Mouse (Mus musculus) thymus, postnatal 0 days (tissue): ENCODE results near the gene Kif21b. TPM values are rescaled to one million over a fixed set of nuclear protein-coding genes. Genes with fewer than 3 reads are reported as not detected.

Experiments
- DNase-seq: peaks from one replicate; pipeline ENCODE4 v3.0.0-alpha.2; 2015; ENCODE audit warnings: low spot score
- polyA plus RNA-seq: library from polyadenylated mRNA; unstranded; fragments of >200 nt; fragmentation: Nextera tagmentation; extraction: Ambion mirVana; gene quantifications from 2 replicates; pipeline ENCODE4 v1.2.1, GENCODE M21; 2015

Gene Kif21b
- polyA plus RNA-seq, 1 experiment from 2014 or later, result 20.3 TPM

DNA sequence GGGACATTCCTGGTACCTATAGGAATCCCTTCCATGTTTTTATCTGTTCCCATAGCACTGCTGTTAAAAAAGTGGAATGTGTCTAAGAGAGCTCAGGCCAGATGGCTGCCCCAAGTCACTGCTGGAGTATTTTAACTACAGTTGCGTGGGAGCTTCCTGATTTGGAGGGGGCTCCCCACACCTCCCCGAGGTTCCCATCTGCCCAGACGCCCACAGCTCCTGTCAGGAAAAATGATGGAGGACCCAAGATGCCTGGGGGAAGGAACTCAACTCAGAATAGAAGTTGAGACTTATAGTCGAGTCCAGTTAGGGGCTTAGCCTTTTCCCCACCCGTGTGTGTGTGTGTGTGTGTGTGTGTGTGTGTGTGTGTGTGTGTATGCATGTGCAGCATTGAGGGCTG lies 2.8 kb upstream of the Kif21b start:
- no peak for DNase-seq

DNA sequence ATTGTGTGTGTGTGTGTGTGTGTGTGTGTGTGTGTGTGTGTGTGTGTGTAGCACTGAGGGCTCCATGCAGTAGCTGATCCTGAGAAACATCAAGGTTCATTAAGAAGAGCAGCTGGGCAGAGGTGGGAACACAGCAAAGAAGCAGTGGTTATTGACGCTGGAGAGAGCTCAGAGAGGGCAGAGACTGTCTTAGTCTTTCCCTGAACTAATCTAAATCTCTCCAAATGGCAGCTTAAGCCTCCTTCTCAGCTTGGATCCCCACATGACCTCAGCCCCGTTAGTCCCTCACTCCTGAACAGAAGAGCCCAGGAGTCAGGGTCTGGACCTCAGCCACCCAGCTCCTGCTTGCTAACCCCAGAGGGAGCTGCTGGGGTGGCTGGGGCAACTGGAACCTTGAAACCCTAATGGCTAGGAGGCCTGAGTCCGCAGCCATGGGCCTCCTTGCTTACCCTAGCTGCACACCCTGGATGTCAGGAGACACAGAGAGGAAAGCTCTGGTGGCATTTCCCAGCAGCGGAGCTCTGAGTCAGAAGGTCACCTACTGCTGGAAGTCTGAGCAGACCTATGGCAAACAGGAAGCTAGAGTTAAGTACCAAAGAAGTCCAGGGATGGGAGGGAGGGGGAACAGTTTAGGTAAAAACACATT lies 2.1 kb upstream of the Kif21b start:
- no peak for DNase-seq

DNA sequence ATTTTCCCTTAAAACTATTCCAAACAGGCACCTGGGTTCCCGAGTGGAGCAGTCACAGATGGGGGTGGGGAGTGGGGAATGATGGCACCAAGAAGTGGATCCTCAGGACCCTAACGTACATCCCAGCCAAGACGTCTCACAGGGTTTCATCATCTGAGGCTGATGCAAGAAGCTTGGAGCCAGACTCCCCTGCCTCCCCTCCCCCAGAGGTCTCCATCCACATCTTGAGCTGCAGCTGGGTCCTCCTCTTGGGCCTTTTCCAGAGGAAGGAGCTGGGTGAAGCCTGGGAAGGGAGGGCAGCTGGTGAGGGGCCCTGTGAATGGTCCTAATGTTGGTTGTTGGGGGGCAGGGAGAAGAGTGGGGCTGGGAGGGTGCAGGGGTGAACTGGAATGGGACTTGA lies 1.1 kb upstream of the Kif21b start:
- no peak for DNase-seq

DNA sequence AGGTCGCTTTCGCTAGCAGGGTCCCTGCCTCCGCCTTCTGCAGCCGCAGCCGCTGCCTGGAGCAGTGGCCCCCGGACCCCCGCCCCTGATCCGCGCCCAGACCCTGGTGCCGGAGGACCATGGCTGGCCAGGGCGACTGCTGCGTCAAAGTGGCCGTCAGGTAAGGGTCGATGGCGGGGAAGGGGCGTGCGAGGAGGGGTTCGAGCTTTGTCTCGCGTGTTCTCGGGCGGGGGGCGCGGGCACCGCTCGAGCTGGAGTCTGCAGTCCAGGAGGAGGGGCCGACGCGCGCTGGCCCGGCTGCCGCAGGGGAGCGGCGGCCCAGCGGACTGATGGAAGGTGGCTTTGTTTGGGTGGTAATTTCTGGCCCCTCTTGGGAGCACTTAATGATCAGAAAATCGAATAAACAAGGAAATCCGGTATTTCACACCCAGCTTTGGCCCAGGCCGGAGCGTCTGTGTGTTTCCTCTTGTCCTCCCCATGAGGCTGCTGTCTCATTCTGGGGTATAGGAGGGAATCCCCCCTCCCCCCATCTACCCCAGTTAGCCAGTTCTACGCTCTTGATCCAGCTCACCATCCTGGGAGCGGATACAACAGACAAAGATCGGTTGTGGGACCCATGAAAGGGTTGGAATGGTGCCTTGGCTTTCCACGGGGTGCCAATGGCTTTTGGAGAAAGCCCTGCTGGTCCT lies 558 bp downstream of the Kif21b start:
- DNase-seq, result peak; percentile 38

DNA sequence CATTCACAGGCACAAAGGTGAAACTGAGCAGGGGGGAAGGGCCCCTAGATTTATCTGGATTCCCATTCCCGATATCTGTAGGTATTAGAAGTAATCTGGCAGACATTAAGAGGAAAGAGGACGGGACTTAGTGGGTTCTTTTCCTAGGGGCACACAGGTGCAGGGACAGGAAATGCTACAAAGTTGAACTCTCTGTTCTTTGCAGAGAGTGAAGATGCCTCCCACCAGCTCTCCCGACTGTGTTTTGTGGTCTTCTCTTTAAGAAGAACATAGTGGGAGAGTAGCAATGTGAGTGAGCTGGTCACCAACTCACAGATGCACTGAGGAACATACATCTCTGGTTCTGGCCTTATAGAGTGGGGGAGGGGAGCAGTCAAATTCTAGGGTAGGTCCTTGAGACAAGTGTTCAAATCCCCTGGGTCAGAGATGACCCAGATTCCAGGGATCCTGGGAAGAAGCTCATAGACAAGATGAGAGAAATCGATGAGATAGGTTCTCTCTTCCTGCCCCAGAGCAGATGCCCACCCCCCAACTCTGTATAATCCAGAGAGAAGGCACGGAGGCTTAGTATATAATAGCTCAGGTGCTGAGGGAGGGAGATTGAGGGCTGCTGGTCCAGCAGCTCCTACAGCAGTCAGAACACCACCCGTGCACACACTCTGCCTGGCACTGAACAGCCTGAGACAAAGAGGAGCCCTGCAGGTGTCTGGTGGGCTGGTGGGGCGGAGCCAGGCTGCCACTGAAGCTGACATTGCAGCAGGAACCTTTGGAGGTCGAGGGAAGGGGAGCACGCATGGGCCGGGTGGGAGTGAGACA lies 1.4 kb downstream of the Kif21b start:
- peak; percentile 86 for DNase-seq

DNA sequence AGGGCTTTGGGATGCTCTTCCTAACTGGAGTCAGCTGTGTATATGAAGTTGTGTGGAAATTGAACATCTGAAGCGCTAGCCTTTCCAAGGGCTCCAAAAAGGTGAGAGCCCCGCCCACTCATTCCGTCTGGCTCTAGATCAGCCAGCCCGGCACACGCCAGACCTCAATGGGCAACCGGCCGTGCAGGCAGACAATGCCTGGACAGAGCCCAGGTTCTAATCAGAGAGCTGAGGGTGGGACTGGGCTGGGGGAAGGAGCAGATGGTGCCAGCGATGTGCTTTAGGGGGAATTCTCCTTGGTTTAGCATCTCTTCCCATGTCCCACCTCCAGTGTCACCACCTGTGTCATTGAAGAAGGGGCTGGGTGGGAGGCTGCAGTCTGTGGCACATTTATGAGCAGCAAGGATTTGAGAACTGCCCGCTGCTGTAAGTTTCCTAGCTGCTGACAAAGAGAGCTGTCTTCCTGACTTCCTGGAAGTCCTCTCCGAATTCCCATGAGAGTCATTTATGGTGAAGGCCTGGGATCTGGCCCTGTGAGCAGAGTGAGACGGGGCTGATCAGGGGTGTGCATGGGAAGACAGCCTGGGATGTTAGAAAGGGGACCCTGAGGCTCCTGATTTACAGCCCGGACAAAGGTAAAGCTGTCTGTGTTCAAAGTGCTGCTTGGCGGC lies 2.5 kb downstream of the Kif21b start:
- no peak for DNase-seq

DNA sequence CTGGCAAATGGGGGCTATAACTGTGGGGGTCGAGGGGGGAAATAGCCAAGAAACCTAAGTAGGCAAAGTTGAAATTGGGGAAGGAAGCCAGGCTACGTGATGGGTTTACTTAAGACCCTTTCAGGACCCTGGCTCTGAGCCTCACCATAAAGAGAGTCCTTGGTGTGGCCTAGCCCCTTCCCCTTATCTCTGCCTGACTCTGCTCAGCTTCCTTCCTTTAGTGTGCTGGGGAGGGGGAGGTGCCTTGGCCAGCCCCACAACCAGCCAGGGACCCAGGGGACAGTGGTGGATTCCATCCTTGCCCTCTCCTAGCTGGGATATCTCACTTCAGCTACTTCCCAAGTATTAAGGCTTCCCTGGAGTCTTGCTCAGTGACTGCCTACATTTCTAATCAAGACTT lies 3.4 kb downstream of the Kif21b start:
- peak; percentile 23 for DNase-seq

DNA sequence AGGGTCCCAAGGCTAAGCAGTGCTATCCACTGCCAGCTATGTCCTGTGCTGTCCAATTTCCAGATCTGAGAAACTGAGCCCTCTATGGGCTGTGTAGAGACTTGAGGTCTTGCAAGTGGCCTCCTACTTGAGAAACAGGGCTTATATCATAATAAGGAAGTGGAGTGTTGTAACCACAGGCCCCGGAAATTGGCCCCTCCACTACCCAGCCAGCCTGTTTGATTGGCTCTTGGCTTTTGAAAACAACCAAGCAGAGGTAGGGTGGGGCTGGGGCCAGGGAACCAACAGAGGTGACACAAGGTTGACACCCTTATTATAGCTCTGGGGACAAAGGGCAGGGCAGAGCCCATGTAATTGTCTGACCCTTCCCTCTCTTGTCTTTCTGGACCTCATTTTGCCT lies 3.9 kb downstream of the Kif21b start:
- DNase-seq, result peak; percentile 91

DNA sequence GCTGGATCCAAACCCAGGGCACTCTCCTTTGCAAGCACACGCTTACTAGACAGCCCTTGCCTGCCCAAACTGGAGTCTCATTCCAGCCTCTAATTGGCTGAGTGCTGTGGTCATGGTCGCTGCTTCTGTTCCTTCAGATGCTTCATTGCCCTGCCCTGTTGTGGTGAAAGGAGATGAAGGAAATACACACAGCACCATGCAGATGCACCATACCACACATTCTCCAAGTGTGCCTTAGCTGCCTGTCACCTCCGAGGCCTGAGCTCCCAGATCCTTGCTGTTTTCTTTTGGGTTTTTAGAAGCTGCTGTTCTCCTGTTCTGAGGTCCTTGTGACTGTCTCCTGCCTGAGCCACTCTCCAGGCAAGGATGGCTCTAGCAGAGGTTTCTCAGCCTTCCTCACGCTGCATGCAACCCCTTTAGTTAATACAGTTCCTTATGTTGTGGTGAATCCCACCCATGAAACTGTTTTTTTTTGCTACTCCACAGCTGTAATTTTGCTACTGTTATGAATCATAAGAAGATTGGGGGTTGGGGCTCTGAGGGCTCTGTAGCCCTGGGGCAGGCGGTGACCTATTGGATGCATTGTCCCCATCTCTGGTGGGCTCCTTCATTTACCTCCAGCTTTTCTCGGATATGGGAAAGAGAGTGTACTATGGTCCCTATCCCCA lies 4.7 kb downstream of the Kif21b start:
- DNase-seq, result peak; percentile 51

DNA sequence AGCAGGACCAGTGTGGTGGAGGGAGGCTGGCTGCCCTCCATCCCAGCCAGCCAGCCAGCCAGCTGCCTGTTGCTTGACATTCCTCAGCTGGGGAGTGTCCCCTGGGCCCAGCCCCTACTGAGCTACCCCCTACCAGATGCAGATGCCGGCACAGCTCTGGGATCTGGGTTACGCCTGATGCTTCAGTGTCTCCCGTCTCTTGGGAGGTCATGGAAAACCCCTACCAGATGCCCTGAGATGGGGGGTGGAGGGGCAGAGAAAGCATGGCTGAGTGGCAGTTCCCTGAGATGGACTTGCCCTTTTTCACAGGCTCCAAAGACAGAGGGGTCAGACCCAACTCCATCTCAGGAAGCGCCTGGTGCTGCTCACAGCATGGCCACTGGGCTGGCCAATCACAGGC lies 5.4 kb downstream of the Kif21b start:
- DNase-seq, result no peak

DNA sequence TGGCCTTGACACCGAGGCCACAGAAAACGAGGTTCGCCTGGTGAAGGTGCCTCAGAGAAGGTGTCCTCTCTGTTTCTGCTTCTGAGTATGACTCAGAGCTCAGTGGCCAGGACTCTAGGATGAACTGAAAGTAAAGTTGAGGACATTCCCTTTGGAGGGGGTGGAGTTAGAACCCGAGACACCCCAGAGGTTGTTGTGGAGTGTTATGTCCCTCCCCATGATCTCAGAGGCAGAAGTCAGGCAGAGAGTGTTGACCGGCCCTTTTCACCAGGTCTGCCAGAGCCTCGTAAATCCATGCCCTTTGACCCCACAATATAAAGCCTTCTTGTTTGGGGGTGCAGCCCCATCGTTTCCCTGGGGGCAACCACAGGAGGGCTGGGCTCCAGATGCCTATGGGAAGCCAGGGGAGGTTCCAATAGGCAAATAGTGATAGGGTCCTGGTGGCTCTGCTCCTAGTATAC lies 5.9 kb downstream of the Kif21b start:
- no peak for DNase-seq

DNA sequence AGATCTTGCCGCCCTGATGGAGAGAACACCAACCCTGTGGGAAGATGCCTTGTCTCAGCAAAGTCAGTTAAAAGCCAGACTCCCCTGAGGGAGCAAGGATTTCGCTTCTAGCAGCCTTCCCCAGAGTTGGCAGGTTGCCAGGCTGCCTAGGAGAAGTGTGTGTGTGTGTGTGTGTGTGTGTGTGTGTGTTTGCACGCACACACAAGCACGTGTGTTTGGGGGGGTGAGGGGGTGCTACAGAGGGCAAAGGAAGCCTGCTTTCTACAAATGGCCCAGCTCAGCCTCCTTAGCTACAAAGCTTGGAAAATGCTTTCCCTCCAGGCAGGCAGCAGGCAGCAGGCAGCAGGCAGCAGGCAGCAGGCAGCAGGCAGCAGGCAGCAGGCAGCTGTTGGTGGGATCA lies 6.4 kb downstream of the Kif21b start:
- peak; percentile 53 for DNase-seq

DNA sequence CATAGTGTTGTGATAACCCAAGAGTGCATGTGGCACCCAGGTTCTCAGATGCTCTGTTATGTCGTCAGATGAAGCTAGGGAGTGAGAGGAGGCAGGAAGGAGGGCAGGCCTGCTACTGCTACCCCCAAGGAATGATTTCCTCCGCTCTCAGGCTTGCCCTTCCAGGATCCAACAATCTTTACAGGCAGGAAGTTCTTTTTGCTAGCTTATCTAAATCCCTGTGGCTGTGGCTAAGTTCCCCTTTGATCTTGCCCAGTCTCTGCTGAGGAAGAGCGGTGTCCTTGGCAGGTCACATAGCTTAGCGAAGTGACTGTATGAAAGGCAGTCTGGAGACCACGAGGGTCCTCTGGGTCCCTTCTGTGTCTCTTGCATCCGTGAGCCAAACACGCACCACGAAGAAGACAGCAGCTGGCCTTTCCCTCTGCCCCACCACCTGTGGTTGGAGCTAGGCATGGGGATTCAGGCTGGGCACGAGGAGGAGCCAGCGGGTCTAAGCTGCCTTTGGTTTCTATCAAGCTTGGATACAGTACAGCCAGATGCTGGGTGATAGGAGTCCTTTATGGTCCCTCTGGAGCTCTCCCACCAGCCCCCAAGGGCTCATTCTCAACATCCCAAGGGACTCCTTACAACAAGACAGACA lies 7.1 kb downstream of the Kif21b start:
- DNase-seq, result peak; percentile 43

DNA sequence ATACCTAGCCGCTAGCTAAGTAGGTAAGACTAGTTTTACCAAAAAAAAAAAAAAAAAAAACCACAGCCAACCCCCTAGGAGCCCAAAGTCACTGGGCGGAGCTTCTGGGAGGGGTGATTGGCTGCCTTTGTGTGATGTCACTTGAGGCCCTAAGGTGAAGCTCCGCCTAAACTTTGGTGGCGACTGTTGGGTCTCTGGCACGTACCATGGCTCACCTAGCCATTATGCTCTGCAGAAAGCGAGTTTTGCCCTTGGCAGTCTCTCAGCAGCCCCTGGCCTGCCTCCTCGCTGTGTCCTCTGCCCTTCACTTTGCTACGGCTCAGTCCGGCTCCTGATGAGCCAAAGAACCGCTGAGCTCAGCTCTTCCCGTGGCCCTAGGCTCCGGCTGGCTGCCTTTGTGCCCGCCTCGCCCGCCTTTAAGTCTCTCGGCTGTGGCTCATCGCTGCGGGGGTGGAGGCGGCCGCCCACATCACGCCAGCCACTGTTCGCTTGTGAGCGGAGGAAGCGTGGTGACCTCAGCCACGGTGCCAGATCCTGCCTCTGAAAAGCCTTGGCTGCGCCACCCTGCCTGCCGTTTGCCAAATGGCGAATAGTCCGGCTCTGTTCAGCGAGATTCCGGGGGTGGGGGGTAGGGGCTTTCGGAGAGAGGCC lies 8.9 kb downstream of the Kif21b start:
- peak; percentile 92 for DNase-seq

DNA sequence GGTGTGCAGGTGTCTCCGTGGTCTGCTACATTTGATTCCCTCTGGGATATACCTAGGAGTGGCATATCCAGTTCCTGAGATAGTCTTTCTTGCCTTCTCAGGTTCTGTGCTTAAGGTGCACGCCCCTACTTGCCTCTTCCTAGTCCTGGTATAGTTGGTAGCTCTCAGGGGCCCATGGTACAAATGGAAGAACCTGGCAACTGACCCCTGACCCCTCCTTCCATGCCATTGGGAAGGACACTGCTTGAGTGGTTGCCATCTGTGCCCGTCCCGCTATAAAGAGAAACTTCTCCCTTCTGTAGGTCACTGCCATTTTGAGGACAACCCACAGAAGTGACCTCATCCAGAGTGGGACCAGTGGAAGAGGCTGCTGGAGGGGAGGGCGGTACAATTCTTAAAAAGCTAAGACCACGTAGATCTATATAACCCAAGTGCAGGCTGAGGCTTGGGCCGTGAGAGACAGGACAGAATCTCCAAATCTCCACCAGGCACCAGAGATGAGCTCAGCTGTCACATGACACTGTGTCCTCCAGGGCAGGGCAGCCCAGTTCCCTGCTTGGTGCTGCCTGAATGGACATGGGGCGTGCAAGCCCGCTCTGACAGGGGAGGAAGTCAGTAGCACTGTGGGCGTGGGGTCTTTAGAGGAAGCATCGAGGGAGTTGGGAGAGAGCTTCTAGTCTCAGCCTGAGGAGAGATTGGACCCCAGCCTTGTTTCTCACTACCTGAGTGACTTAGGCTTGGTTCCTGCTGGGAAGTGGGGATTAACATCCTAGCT lies 10.2 kb downstream of the Kif21b start:
- no peak for DNase-seq

DNA sequence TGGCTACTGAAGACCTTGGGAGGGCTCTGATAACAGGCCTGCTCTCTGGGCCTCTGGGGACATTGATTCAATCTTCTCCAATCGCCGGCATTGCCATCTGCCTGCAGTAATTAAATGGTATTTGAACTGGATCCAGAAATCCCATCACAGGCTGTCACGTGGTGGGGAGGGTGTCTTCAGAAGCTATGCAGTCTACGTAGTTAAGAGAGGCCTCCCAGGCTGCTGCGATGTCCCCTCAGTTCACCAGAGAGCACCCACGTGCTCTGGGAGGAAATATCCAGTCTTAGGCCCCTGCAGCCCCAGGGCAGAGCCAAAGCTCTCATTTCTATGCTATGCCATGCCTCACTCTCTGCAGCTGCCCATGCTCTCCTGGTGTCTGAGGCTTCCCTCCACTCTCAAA lies 11.1 kb downstream of the Kif21b start:
- DNase-seq, result no peak

DNA sequence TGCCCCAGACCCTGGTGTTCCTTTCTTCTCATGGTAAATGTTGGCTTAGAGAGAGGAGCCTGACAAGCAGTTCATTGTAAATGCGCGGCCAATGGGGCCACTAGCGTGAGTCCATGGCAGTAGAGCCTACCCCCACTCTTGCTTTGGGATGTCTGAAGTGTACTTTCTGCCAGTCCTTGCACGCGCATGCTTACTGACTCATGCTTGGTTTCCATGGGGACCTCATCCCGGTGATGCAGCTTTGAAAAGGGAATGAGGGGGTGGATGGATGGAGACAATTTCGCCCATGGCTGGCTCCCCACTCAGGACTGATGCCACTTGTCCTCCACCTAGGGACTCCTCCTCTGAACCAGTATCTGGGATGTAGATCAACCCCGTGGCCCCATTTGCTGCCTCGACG lies 12.3 kb downstream of the Kif21b start:
- no peak for DNase-seq

DNA sequence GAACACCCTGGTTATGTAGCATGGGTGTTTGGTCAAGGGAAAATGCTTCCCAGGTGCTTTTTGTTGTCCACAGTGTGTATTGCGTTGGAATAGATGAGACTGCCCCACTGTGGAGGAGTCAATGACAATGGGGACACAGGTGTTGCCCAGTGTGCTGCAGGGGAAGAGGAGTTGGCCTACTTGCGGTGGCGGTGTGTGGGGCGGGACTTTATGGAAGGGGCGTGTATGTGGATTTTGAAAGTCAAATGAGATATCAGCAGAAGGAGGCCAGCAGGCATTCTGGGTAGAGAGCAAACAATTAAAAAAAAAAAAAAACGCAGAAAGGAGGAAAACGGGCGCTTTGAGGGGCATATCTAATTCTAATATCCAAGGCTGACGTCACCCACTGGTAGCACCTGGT lies 18.5 kb downstream of the Kif21b start:
- DNase-seq, result no peak

DNA sequence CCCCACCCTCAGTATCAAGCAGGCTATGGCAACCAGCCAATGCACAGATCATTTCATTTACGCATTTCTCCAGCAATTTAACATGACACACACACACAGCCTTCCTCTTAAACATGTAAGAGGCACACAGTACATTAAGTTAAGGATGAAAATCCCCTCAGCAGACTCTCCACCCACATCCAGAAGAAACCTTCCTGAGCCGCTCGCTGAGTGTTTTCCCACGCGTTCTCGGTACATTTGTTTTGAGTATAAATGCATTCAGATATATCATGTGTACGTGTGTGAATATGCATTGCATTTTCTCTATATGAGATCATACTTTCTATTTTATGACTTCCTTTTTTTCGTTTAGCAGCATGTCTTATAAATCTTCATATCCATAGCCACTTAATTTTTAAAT lies 20.2 kb downstream of the Kif21b start:
- DNase-seq, result no peak
